Mouse (Mus musculus) liver, embryonic 15.5 days (tissue): Measurements from ENCODE around the gene Mef2a. TPM values are rescaled to one million over a fixed set of nuclear protein-coding genes. Genes with fewer than 3 reads are reported as not detected.

Experiments
- ATAC-seq: fragments of 200-750 bp; cut with Nextera tagmentation; 2 replicates; pipeline ENCODE4 v1.8.0; 2017; ENCODE audit warnings: moderate number of reproducible peaks, mild to moderate bottlenecking, moderate library complexity; ENCODE audit not compliant: insufficient read depth
- H3K27ac ChIP-seq: fragments of 300-500 bp; sonication (generic); replicated peaks from 2 replicates; pipeline ENCODE4 v1.5.1; 2015; ENCODE audit warnings: mild to moderate bottlenecking, inconsistent platforms
- H3K27me3 ChIP-seq: fragments of 300-500 bp; sonication (generic); 2 replicates; pipeline ENCODE4 v1.6.1; 2015; ENCODE audit warnings: mild to moderate bottlenecking, inconsistent platforms
- H3K36me3 ChIP-seq: fragments of 300-500 bp; sonication (generic); replicated peaks from 2 replicates; pipeline ENCODE4 v1.6.1; 2015; ENCODE audit warnings: moderate library complexity, mild to moderate bottlenecking, inconsistent platforms
- H3K4me1 ChIP-seq: fragments of 300-500 bp; sonication (generic); replicated peaks from 2 replicates; pipeline ENCODE4 v1.6.1; 2015; ENCODE audit warnings: inconsistent platforms
- H3K4me2 ChIP-seq: fragments of 300-500 bp; sonication (generic); 2 replicates; pipeline ENCODE4 v1.6.1; 2015; ENCODE audit warnings: moderate library complexity, mild to moderate bottlenecking, inconsistent platforms
- H3K4me3 ChIP-seq: fragments of 300-500 bp; sonication (generic); replicated peaks from 2 replicates; pipeline ENCODE4 v1.5.1; 2015; ENCODE audit warnings: mild to moderate bottlenecking, inconsistent platforms
- H3K9ac ChIP-seq: fragments of 300-500 bp; sonication (generic); 2 replicates; pipeline ENCODE4 v1.6.1; 2015; ENCODE audit warnings: moderate library complexity, mild to moderate bottlenecking, inconsistent platforms
- H3K9me3 ChIP-seq: fragments of 300-500 bp; sonication (generic); replicated peaks from 2 replicates; pipeline ENCODE4 v1.6.1; 2016; ENCODE audit warnings: inconsistent platforms
- WGBS: fragments of 180-500 bp; shearing (Covaris S2); methylation state at CpG from one replicate; pipeline ENCODE4 v1.1.7; 2015; ENCODE audit warnings: mixed read lengths; ENCODE audit not compliant: insufficient replicate concordance; 5-methylcytosine and 5-hydroxymethylcytosine counted together
- polyA plus RNA-seq: library from polyadenylated mRNA; unstranded; fragments of >200 nt; fragmentation: Nextera tagmentation; extraction: Ambion mirVana; gene quantifications from 2 replicates; pipeline ENCODE4 v1.2.1, GENCODE M21; 2015

The Mef2a gene
- polyA plus RNA-seq, 1 experiment from 2014 or later, result 10.9 TPM

DNA sequence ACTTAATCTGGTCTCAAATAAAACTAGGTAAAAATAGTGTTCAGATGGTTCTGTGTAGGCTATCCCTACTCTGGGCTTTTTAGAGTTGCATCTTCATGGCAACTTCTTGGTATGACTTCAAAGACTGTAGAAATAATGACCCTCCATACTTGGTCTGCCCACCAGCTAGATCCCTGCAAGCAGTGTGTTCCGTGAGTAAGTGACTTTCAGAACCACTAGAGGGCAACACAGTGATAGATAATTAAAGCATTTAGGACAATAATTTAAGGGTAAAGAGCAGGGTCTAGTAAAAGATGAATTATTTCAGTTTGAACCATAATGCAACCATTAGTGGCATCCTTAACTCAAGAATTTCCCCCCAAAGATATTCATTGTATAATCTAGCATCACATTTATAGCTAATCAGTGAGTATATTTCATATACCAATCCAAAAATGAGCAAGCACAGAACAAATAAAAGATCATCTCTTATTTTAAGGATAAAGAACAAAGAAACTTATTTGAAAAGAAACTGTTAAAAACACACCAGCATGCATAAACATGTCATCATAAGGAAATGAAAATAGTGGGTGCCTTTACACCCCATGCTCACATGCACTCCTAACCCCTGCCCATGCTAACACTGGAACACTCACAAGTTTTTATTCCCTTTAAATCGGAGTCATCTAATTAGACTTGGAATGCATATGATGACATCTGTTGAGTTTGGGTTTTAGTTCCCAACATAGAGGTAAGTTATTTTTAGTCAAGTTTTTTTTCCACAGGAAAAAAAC lies 129.4 kb downstream of the Mef2a start:
- Histone ChIP-seq H3K4me1 (peaks cover 6% of the 10 kb centered on the region), H3K9me3 (no peaks in the 10 kb centered on the region), H3K9ac (no peak overlapping the region), H3K4me3 (no peak overlapping the region), H3K36me3 (peaks cover 13% of the 10 kb centered on the region; the same call in 1 of the 2 replicates), H3K27ac (no peak overlapping the region), H3K27me3 (no peaks in the 10 kb centered on the region), H3K4me2 (no peak overlapping the region)
- no peak for ATAC-seq
- 53% methylated on average over 2 of the region's 2 CpGs for WGBS

DNA sequence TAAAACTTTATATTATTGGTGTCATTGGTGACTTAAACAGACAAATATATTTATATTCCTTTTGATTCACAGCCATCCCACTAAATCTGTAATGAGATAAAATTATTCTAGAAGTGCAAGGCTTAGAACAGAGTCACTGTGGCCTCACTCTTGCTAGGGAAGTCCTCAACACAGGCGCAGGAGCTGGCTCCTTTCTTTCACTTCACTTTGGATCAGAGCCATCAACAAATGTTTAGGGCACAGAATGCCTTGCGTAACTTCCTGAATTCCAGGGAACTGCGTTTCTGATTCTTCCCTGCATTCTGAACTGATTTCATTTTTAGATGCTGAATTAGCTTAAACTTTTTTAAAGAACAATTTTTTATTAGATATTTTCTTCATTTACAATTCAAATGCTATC lies 130.7 kb downstream of the Mef2a start:
- H3K4me2 ChIP-seq, result no peak overlapping the region
- H3K27me3 ChIP-seq, result no peaks in the 10 kb centered on the region
- no peak overlapping the region for H3K9ac ChIP-seq
- H3K9me3 ChIP-seq, result no peaks in the 10 kb centered on the region
- H3K27ac ChIP-seq, result no peak overlapping the region
- H3K36me3 ChIP-seq, result peaks cover 4% of the 10 kb centered on the region; the same call in 1 of the 2 replicates
- H3K4me3 ChIP-seq, result no peak overlapping the region
- no peak for ATAC-seq
- H3K4me1 ChIP-seq, result peaks cover 6% of the 10 kb centered on the region
- WGBS, result 60% methylated on average over 3 of the region's 3 CpGs

DNA sequence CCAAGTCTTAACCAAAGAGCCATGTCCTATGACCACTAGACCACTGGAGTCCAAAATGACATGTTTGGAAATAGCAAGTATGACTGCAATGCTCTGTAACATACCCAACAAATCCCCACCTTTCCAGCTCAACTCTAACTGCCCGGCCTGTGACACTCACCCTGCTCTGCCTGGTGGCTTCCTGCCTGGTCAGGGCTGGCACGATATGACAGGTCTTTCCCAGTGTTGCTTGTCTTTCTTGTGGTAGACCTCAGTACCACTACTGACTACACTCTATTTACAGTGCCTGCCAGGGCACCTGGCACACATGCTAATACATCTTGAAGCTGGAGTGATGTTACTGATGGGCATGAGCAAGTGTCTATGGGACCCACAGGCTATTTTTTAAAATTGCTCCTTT lies 134.9 kb downstream of the Mef2a start:
- 64% methylated on average over 2 of the region's 2 CpGs for WGBS
- H3K27ac ChIP-seq, result no peak overlapping the region
- no peaks in the 10 kb centered on the region for H3K9me3 ChIP-seq
- no peaks in the 10 kb centered on the region for H3K27me3 ChIP-seq
- ATAC-seq, result no peak
- H3K36me3 ChIP-seq, result peaks cover 29% of the 10 kb centered on the region
- no peaks in the 10 kb centered on the region for H3K4me1 ChIP-seq
- no peak overlapping the region for H3K9ac ChIP-seq
- H3K4me3 ChIP-seq, result no peak overlapping the region
- H3K4me2 ChIP-seq, result no peak overlapping the region

DNA sequence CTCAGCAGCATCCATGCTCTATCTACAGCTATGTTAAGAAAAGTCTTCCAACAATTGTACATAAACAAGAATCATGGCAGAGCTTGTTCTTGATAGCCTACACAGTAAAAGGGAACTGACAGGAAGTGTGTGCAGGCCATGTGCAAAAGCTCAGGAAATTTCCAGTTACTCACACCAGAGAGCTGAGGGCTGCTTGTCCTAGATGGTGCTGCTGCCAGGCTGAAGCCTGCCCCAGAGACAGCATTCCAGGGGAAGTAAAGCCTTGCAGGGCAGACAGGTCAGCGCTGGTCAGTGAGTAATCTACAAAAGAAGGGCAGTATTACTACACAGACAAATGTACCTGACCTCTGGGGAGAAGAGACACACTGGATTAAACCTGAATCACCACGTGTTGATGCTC lies 136.3 kb downstream of the Mef2a start:
- WGBS, result 63% methylated on average over 2 of the region's 2 CpGs
- no peak overlapping the region for H3K4me2 ChIP-seq
- no peaks in the 10 kb centered on the region for H3K27me3 ChIP-seq
- no peak overlapping the region for H3K27ac ChIP-seq
- no peak overlapping the region for H3K4me3 ChIP-seq
- no peaks in the 10 kb centered on the region for H3K9me3 ChIP-seq
- H3K4me1 ChIP-seq, result no peaks in the 10 kb centered on the region
- peaks cover 41% of the 10 kb centered on the region for H3K36me3 ChIP-seq
- H3K9ac ChIP-seq, result no peak overlapping the region
- ATAC-seq, result no peak

DNA sequence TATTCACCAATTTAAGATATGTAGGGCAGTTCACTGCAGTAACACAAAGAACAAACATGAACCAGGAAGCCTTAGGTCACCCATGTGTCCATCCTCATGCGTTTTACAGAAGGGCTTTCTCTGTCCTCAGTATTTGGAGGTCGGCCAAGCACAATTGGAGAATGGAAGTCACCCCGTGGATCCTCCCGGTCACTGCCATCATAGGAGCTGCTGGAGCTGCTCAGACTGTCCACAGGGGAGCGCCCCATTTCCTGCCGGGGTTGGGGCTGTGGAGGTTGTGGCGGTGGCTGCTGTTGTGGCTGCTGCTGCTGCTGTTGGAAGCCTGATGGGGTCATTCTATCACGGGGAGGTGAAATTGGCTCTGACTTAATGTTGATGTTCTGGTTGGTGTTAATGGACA lies 137.9 kb downstream of the Mef2a start:
- no peak for ATAC-seq
- no peak overlapping the region for H3K4me3 ChIP-seq
- H3K27me3 ChIP-seq, result no peaks in the 10 kb centered on the region

DNA sequence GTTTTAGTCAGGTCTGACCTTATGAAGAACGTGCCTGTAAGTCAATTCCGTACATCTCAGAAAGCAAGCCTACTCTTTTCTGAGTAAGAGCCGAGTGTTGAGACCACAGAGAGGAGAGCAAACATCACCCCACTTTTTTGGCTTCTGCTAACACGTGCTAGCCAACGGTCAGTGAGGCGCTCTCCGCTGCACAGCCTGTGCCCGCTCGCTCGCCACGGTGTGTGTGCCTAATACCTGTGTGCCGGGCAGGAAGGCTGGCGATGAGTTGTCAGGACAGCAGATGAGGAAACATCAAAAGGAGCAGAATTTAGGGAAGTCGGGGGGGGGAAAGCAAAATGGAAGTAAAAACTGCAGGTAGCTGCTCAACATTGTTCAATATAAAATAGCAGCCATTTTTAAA lies 140.2 kb downstream of the Mef2a start:
- no peaks in the 10 kb centered on the region for H3K9me3 ChIP-seq
- WGBS, result 79% methylated on average over 14 of the region's 14 CpGs
- no peak overlapping the region for H3K9ac ChIP-seq
- no peak overlapping the region for H3K4me2 ChIP-seq
- no peak for ATAC-seq
- H3K27ac ChIP-seq, result no peak overlapping the region
- no peaks in the 10 kb centered on the region for H3K4me1 ChIP-seq
- H3K36me3 ChIP-seq, result peaks cover 37% of the 10 kb centered on the region
- no peak overlapping the region for H3K4me3 ChIP-seq
- H3K27me3 ChIP-seq, result no peaks in the 10 kb centered on the region

More for the DNA sequence above, 137.9 kb downstream of the Mef2a start:
- no peak overlapping the region for H3K27ac ChIP-seq
- H3K36me3 ChIP-seq, result peaks cover 41% of the 10 kb centered on the region
- no peak overlapping the region for H3K4me2 ChIP-seq
- WGBS, result 74% methylated on average over 8 of the region's 8 CpGs
- no peak overlapping the region for H3K9ac ChIP-seq
- H3K4me1 ChIP-seq, result no peaks in the 10 kb centered on the region
- no peaks in the 10 kb centered on the region for H3K9me3 ChIP-seq

DNA sequence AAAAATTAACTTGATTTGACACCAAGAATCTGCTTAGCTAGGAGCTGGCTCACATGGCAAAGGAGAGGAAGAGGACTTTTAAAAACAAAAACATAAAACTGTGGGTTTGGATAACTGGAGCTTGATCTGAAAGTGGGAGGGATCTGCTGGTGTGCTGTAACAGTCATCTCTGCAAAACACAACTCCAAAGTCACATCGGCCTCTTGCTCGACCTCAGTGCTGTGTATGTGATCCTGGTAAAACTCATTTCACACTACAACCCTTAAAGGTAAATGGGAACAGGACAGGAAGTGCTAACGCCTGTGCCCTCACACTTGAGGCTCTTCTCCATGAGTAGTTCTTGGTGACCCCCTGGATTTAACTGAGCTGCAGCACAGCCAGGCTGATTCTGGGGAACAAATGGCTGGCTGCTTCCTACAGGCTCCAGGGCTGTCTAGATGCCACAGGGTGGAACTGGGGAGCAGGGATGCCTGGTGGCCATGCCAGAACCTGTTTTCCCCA lies 142.0 kb downstream of the Mef2a start:
- H3K9ac ChIP-seq, result no peak overlapping the region
- H3K27ac ChIP-seq, result no peak overlapping the region
- 76% methylated on average over 3 of the region's 3 CpGs for WGBS
- no peaks in the 10 kb centered on the region for H3K27me3 ChIP-seq
- H3K9me3 ChIP-seq, result no peaks in the 10 kb centered on the region
- H3K4me3 ChIP-seq, result no peak overlapping the region
- no peak for ATAC-seq
- peaks cover 42% of the 10 kb centered on the region for H3K36me3 ChIP-seq
- no peak overlapping the region for H3K4me2 ChIP-seq
- H3K4me1 ChIP-seq, result no peaks in the 10 kb centered on the region

DNA sequence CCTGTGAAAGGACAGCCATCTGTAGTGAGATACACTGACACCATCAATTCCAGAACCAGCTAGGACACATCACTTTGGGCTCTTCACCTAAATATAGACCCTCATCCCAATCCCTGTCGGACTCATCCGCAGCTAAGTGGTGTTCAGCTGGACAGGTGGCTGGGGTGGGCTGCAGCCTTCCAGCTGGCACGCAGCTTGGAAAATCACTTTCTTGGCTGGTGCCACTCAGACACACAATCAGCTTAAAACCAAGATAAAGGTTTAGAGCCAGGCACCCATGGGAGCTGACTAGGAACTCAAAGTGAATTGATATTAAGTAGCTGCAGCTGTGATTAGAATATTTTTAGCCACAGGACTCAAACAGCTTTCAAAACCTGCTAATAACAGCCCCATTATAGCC lies 142.4 kb downstream of the Mef2a start:
- WGBS, result 73% methylated on average over 3 of the region's 3 CpGs
- no peak overlapping the region for H3K4me2 ChIP-seq
- peaks cover 38% of the 10 kb centered on the region for H3K36me3 ChIP-seq
- no peaks in the 10 kb centered on the region for H3K4me1 ChIP-seq
- no peaks in the 10 kb centered on the region for H3K27me3 ChIP-seq
- no peak overlapping the region for H3K27ac ChIP-seq
- no peaks in the 10 kb centered on the region for H3K9me3 ChIP-seq
- no peak overlapping the region for H3K4me3 ChIP-seq
- ATAC-seq, result no peak
- H3K9ac ChIP-seq, result no peak overlapping the region

DNA sequence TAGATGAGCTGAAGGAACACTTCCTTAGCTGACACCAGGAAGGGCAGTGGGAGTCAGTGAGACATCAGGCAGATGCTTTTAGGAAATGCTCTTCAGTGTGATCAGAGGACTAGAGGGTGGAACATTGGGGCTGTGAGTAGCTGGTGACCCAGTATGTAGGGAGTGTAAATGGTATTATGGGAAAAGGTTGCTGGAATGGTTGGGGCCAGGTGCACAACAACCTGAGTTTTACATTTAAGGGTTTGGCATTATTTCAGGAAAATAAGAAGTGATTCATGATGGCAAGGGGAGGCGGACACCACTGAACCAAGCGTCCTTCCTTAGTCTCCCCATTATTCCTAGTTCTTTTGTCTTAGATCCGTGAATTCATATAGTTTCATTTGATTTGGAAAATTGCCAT lies 143.0 kb downstream of the Mef2a start:
- WGBS, result 78% methylated on average over 3 of the region's 3 CpGs

DNA sequence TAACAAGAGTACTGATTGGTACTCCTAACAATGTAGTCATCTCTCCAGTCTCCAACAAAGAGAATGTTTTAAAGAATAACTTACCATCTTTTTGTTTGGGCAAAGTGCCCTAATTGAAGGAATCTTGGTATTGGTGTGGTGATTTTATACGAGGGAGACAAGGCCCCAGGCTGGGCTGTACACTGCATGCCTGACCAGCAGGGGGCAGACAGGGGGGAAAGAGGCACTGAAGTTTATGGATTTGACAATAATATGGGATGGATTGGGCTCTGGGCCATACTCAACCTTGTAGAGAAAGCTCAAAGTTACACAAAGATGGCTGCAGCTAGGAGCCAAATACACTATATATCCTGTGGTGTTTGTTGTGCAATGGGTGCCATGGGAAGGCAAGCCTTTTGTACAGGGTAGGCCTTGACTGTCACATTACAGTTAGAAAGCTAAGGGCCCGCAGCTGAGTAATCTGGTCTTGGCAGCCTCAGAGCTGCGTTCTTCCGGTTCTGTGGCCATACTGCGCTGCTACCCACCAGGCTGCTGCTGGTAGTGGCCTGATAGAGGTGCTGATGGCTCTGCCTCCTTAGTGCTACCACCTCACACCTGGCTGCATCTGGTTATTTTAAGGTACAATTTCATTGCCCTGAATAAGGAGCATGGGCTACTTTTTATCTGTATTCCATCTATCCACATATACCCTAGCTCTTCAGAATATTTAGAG lies 143.6 kb downstream of the Mef2a start:
- Histone ChIP-seq H3K9ac (no peak overlapping the region), H3K27ac (no peak overlapping the region), H3K36me3 (peaks cover 27% of the 10 kb centered on the region), H3K4me2 (no peak overlapping the region), H3K4me3 (no peak overlapping the region), H3K27me3 (no peaks in the 10 kb centered on the region), H3K4me1 (0 out of 2 replicates have a peak, but pooled peaks cover 1% of the 10 kb centered on the region), H3K9me3 (no peaks in the 10 kb centered on the region)
- 67% methylated on average over 5 of the region's 5 CpGs for WGBS
- no peak for ATAC-seq

More for the DNA sequence above, 143.0 kb downstream of the Mef2a start:
- H3K27ac ChIP-seq, result no peak overlapping the region
- H3K27me3 ChIP-seq, result no peaks in the 10 kb centered on the region
- no peak for ATAC-seq
- no peak overlapping the region for H3K9ac ChIP-seq
- H3K4me3 ChIP-seq, result no peak overlapping the region
- H3K9me3 ChIP-seq, result no peaks in the 10 kb centered on the region
- peaks cover 33% of the 10 kb centered on the region for H3K36me3 ChIP-seq
- no peaks in the 10 kb centered on the region for H3K4me1 ChIP-seq
- no peak overlapping the region for H3K4me2 ChIP-seq

DNA sequence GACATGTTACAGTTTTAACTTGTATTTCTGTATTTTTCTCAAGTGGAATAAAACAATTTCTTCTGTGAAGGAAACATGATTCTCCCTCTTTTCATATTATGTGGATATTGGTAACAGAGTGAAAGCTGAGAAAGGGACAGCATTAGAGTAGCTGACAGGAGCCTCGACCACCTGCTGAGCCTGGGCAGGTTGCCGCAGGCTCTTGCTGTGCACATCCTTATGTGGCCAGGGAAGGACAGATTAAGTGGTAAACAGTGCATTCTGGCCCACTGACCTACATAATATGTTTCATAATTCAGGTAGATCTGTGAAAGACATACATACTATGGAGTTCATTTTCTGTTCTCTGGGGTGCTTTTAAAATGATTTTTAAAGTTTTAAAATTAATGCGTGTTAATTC lies 144.3 kb downstream of the Mef2a start:
- Histone ChIP-seq H3K4me1 (peaks cover 8% of the 10 kb centered on the region; the same call in 1 of the 2 replicates), H3K27ac (no peak overlapping the region), H3K9me3 (no peaks in the 10 kb centered on the region), H3K36me3 (peaks cover 27% of the 10 kb centered on the region), H3K27me3 (no peaks in the 10 kb centered on the region), H3K9ac (no peak overlapping the region), H3K4me2 (no peak overlapping the region), H3K4me3 (no peak overlapping the region)
- WGBS, result 70% methylated on average over 3 of the region's 3 CpGs
- no peak for ATAC-seq
